Mouse (Mus musculus): ENCODE data around the gene Fmn2.

GRCm38 (mm10) chr1:174500064-174500463 is 1.6 kb upstream of the Fmn2 start:
- no peak for TF ChIP-seq POLR2A (IDR thresholded peaks at IDR 0.05; ENCODE audit: control insufficient read depth, extremely low read depth, insufficient read depth, low read length, poor library complexity)
- TF ChIP-seq CTCF (IDR thresholded peaks at IDR 0.05; ENCODE audit: borderline replicate concordance, control insufficient read depth, extremely low read depth, insufficient read depth, low read length, poor library complexity), result no peak

Data from thymus, adult 2 months (tissue).